Mouse (Mus musculus): ENCODE measurements around the gene Crebl2. TPM values are rescaled to one million over a fixed set of nuclear protein-coding genes. Genes with fewer than 3 reads are reported as not detected.

The Crebl2 gene
- polyA plus RNA-seq, 1 experiment from 2014 or later = 3.8 TPM

DNA sequence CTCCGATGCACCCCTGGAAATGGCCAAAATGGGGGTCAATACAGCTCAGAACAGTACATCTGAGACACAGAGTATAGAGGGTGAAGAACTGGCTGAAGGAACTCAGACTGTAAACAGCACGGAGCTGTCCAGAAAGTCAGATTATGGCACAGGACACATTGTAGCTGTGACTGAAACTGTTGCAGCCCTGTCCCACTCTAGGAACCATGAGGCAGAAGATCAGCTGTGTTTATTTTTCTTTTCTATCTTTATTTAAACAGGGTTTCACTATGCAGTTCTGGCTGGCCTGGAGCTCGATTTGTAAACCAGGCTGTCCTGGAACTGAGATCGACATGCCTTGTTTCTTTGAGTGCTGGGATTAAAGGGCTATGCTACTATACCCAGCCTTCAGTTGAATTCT, 30.3 kb downstream of the Crebl2 start:
- no peak for ATAC-seq (replicated peaks)
- Histone ChIP-seq H3K4me3 (no peak overlapping the region), H3K27me3 (no peaks in the 10 kb centered on the region), H3K27ac (replicated peaks) (no peak overlapping the region), H3K4me2 (replicated peaks) (no peak overlapping the region), H3K4me1 (peaks cover 17% of the 10 kb centered on the region), H3K36me3 (peaks cover 7% of the 10 kb centered on the region; the same call in 1 of the 2 replicates), H3K9me3 (no peaks in the 10 kb centered on the region), H3K9ac (replicated peaks) (no peak overlapping the region)
- 87% methylated on average over 4 of the region's 4 CpGs for WGBS

DNA sequence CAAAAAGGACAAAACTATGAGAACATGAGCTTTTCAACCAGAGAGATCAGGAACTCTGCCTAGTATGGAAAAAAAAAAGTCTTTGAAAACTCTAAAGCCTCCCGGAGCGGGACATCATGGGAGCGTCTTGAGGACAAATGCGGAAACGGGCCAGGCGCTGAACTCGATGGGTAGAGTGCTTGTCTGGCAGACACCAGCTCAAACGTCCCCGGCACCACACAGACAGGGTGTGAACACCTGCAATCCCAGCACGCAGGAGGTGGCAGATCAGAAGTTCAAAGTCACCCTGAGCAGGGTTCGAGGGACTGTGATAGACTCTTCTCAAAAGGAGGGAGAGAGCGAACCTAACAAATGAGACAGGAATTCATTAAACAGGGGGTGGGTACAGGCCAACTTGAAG, 31.4 kb downstream of the Crebl2 start:
- Histone ChIP-seq H3K9me3 (no peaks in the 10 kb centered on the region), H3K4me3 (no peak overlapping the region), H3K27me3 (no peaks in the 10 kb centered on the region), H3K4me1 (peaks cover 17% of the 10 kb centered on the region), H3K27ac (replicated peaks) (no peak overlapping the region), H3K36me3 (peaks cover 11% of the 10 kb centered on the region; the same call in 1 of the 2 replicates), H3K4me2 (replicated peaks) (no peak overlapping the region), H3K9ac (replicated peaks) (no peak overlapping the region)
- 89% methylated on average over 12 of the region's 12 CpGs for WGBS
- no peak for ATAC-seq (replicated peaks)

DNA sequence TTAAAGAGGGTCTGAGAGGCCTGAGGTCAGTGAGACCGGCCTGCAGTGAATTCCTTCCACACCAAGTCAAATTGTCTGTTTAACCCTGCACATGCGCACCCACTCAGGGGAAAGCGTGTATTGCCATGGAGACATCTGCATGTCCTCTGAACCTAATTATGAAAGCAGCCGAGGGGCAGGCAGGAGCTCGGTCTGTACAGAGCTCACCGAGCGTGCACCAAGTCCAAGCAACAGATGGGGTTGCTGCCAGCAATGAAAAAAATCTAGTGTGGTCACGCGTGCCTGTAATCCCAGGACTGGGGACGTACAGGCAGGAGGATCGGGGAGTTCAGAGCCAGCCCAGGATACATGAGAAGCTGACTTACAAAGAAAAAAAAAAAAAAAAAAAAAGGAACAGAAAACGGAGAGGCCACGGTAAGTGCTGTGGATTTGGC, 32.7 kb downstream of the Crebl2 start:
- Histone ChIP-seq H3K9me3 (no peaks in the 10 kb centered on the region), H3K4me1 (peaks cover 17% of the 10 kb centered on the region), H3K27me3 (no peaks in the 10 kb centered on the region), H3K9ac (replicated peaks) (peak overlapping the region; percentile 38), H3K4me3 (peak overlapping the region; percentile 34), H3K27ac (replicated peaks) (peak overlapping the region; percentile 77), H3K36me3 (peaks cover 21% of the 10 kb centered on the region), H3K4me2 (replicated peaks) (peak overlapping the region; percentile 48)
- peak; percentile 77 for ATAC-seq (replicated peaks)
- 8% methylated on average over 13 of the region's 13 CpGs for WGBS

DNA sequence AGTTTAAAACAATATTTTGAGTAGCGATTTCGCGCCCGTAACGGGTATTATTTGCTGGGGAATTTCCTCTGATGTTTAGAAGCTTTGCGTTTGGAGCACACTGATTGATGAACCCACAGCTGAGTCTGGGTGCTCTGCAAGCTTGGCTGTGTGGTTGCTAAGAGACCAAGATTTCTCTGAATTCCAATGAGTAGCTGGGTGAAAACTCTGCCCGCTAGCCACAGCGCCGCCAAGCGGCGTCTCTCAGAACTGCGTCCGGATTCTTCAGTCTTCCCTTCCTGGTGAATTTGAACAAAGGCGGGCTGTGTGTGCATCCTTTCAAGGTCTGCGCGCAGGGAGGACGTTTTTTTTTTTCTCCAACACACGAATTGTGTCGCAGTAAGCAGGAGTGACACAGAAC, 33.2 kb downstream of the Crebl2 start:
- Histone ChIP-seq H3K9me3 (no peaks in the 10 kb centered on the region), H3K36me3 (peaks cover 26% of the 10 kb centered on the region), H3K4me2 (replicated peaks) (peak overlapping the region; percentile 48), H3K27ac (replicated peaks) (peak overlapping the region; percentile 77), H3K27me3 (no peaks in the 10 kb centered on the region), H3K9ac (replicated peaks) (peak overlapping the region; percentile 38), H3K4me3 (peak overlapping the region; percentile 34), H3K4me1 (peaks cover 17% of the 10 kb centered on the region)
- under 1% methylated on average over 19 of the region's 19 CpGs for WGBS
- peak; percentile 94 for ATAC-seq (replicated peaks)

DNA sequence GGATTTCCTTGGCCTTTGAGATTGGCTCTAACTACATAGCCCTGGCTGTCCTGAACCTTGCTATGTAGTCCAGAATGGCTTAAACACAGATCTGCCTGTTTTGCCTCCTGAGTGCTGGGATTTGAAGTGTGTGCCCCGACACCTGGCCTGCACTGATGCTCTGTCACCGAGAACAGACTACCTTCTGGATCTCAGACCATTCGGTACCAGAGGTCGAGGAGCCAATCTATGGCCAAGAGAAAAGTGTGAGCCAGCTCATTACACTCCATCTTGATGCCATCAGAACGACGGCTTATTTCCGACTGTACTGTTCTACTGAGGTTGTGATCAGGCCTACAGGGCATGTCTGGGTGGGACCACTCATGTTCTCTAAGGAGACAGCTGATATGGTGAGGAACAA, 36.2 kb downstream of the Crebl2 start:
- Histone ChIP-seq H3K27me3 (no peaks in the 10 kb centered on the region), H3K9ac (replicated peaks) (no peak overlapping the region), H3K4me1 (peaks cover 17% of the 10 kb centered on the region), H3K36me3 (peaks cover 49% of the 10 kb centered on the region), H3K9me3 (no peaks in the 10 kb centered on the region), H3K4me2 (replicated peaks) (no peak overlapping the region), H3K27ac (replicated peaks) (no peak overlapping the region), H3K4me3 (no peak overlapping the region)
- ATAC-seq (replicated peaks) = no peak
- 96% methylated on average over 7 of the region's 7 CpGs for WGBS

DNA sequence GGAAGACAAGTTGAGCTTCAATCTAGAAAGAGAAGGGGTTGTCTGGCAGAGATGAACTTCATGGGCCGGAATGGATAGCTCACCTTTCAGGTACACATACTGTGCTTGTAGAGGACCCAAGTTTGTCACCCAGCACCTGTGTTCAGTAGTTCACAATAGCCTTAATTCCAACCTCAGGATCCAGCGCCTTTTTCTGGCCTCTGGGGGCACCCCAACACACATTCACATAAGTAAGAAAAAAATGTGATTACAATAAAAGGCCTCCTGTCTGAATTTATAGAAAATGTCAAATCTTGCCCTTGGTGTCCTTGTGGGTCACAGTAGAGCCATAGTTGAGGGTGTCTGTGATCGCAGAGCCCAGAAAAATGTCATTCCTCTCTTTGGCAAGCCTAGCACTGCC, 37.4 kb downstream of the Crebl2 start:
- no peak overlapping the region for H3K9ac ChIP-seq (replicated peaks)
- H3K27me3 ChIP-seq = no peaks in the 10 kb centered on the region
- ATAC-seq (replicated peaks) = no peak
- no peaks in the 10 kb centered on the region for H3K9me3 ChIP-seq
- H3K27ac ChIP-seq (replicated peaks) = no peak overlapping the region
- 90% methylated on average over 3 of the region's 3 CpGs for whole genome bisulfite sequencing
- no peak overlapping the region for H3K4me3 ChIP-seq
- peaks cover 49% of the 10 kb centered on the region for H3K36me3 ChIP-seq
- H3K4me1 ChIP-seq = peaks cover 10% of the 10 kb centered on the region
- no peak overlapping the region for H3K4me2 ChIP-seq (replicated peaks)

DNA sequence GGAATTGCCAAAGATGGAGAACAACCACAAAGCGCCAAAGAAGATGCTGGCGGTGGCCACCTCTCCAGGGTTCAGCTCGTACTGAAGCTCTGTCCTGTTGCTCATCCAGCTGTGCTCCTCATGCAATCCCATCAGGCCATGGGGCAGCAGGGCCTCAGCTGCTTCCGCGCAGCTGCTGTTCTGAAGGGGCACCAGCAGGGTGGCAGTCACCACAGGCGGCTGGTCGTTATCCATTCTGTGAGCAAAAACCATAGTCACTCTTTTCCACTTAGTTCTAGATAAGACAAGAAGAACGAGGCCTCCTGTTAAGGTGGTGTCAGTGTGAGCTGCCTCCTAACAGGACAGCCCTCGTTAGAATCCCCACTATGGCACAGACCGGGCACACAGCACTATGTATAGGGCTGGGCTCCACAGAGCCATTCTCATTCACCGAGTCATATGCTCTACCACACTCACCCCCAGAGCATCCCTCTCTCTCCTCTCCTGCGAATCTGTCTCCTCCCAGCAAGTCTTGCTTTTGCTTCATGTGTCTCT, 40.3 kb downstream of the Crebl2 start:
- no peak overlapping the region for H3K9ac ChIP-seq (replicated peaks)

DNA sequence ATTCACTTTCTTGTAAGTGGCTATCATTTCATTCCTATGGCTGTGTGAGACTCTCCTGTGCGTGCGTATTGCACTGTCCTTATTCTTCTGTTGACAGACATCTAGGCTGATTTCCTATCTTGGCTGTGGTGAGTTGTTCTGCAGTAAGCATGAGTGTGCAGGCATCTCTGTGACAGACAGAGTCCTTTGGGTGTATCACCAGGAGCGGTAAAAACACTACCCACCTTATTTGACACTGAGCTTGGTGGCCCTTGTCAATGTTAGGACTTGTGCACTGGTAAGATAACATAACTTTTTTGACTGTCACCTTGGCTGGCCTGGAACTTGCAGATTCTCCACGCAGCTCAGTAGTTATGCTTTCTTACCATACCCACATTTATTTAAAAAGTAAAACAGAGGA, 40.9 kb downstream of the Crebl2 start:
- Histone ChIP-seq H3K9me3 (no peaks in the 10 kb centered on the region), H3K27ac (replicated peaks) (no peak overlapping the region), H3K4me3 (no peak overlapping the region), H3K27me3 (no peaks in the 10 kb centered on the region), H3K4me2 (replicated peaks) (no peak overlapping the region), H3K36me3 (peaks cover 54% of the 10 kb centered on the region), H3K9ac (replicated peaks) (no peak overlapping the region), H3K4me1 (no peaks in the 10 kb centered on the region)
- WGBS = 93% methylated on average over 4 of the region's 4 CpGs
- no peak for ATAC-seq (replicated peaks)

More for the DNA sequence above, 40.3 kb downstream of the Crebl2 start:
- Histone ChIP-seq H3K36me3 (peaks cover 55% of the 10 kb centered on the region), H3K27me3 (no peaks in the 10 kb centered on the region), H3K27ac (replicated peaks) (no peak overlapping the region), H3K4me1 (no peaks in the 10 kb centered on the region), H3K4me2 (replicated peaks) (no peak overlapping the region), H3K4me3 (no peak overlapping the region), H3K9me3 (no peaks in the 10 kb centered on the region)
- no peak for ATAC-seq (replicated peaks)
- WGBS = 88% methylated on average over 12 of the region's 12 CpGs

DNA sequence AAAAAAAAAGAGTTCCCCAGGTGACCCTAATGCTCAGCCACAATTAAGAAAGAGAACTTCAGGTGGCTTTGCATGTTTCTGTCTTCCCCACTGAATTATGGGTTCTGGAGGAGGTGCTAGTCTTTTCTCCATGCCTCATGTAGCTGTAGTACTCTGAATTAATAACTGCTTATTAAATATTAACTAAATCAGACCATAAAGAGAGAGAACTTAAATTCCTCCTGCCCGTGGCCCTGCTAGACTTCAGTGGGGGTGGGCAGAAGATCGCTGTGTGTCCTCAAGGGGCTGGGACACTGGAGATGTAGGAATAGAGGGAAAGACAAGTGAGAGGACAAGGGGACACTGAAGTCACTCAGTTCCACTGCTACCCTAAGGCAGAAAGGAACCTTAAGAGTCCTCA, 42.3 kb downstream of the Crebl2 start:
- H3K4me2 ChIP-seq (replicated peaks) = no peak overlapping the region
- 95% methylated on average over 2 of the region's 2 CpGs for WGBS
- no peak overlapping the region for H3K9ac ChIP-seq (replicated peaks)
- H3K4me3 ChIP-seq = no peak overlapping the region
- no peaks in the 10 kb centered on the region for H3K27me3 ChIP-seq
- peaks cover 46% of the 10 kb centered on the region for H3K36me3 ChIP-seq
- H3K27ac ChIP-seq (replicated peaks) = no peak overlapping the region
- no peaks in the 10 kb centered on the region for H3K4me1 ChIP-seq
- no peak for ATAC-seq (replicated peaks)
- H3K9me3 ChIP-seq = no peaks in the 10 kb centered on the region

DNA sequence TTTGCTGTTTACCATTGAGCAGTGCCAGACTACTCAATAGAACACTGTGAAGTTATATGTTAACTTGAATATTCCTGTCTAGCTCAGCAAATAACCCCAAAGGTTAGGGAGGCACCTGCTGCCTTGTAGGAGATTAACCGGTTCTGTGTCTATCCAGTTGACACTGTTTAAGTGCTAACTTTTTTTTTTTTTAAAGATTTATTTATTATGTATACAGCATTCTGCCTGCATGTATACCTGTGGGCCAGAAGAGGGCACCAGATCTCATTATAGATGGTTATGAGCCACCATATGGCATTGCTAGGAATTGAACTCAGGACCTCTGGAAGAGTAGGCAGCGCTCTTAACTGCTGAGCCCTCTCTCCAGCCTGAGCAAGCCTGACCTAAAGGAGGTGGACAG, 43.1 kb downstream of the Crebl2 start:
- ATAC-seq (replicated peaks) = no peak
- Histone ChIP-seq H3K9ac (replicated peaks) (no peak overlapping the region), H3K9me3 (no peaks in the 10 kb centered on the region), H3K4me2 (replicated peaks) (no peak overlapping the region), H3K4me1 (no peaks in the 10 kb centered on the region), H3K36me3 (peaks cover 38% of the 10 kb centered on the region), H3K27ac (replicated peaks) (no peak overlapping the region), H3K27me3 (no peaks in the 10 kb centered on the region), H3K4me3 (no peak overlapping the region)
- WGBS = 87% methylated on average over 2 of the region's 2 CpGs

DNA sequence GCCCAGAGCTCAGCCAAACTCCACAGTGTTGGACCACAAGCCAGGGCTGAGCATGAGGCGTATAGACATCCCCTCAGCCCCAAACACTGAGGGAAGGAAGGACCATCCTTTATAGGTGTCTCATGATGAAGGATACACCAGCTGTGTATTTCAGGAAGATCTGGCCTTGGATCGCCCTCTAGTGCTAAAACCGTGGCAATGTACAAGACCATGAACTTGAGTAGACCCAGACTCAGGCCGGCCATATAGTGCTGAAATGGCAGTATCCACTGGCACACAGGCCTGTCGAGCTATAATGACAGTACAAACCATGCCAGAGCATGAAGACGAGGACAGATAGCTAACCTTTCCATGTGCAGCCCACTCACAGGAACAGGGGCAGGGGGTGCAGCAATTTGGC, 46.8 kb downstream of the Crebl2 start:
- Histone ChIP-seq H3K4me1 (peaks cover 22% of the 10 kb centered on the region), H3K4me3 (no peak overlapping the region), H3K36me3 (0 out of 2 replicates have a peak, but pooled peaks cover 9% of the 10 kb centered on the region), H3K27me3 (no peaks in the 10 kb centered on the region), H3K27ac (replicated peaks) (no peak overlapping the region), H3K9me3 (no peaks in the 10 kb centered on the region), H3K9ac (replicated peaks) (no peak overlapping the region), H3K4me2 (replicated peaks) (no peak overlapping the region)
- ATAC-seq (replicated peaks) = no peak
- WGBS = 77% methylated on average over 6 of the region's 6 CpGs

DNA sequence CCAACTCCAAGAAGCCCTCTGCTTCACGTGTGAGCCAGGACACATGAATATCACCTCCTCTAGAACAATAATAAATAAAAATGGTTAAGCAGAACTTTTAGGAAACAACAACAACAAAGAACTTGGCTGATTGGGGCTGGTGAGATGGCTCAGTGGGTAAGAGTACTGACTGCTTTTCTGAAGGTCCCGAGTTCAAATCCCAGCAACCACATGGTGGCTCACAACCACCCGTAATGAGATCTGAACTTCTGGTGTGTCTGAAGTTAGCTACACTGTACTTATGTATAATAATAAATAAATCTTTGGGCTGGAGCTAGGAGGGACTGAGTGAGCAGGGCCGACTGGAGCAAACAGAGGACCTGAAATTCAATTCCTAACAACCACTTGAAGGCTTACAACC, 47.3 kb downstream of the Crebl2 start:
- WGBS = 98% methylated on average over 4 of the region's 4 CpGs
- no peaks in the 10 kb centered on the region for H3K27me3 ChIP-seq
- no peak for ATAC-seq (replicated peaks)

DNA sequence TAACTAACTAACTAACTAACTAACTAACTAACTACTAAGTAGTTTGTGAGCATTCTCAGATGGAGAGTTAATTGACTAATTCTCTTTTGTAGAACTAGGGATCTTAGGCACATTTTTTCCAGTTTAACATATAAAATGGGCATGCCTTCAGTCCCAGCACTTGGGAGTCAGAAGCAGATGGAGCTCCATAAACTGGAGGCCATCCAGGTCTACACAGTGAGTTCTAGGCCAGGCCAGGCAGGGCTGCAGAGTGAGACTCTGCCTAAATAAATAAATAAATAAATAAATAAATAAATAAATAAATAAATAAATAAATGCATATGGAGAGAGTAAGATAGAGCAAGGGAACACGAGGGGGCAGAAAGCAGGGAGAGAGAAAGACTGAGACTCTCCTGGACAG, 47.9 kb downstream of the Crebl2 start:
- no peak for ATAC-seq (replicated peaks)
- no peak overlapping the region for H3K27ac ChIP-seq (replicated peaks)
- H3K4me2 ChIP-seq (replicated peaks) = no peak overlapping the region
- WGBS = 71% methylated on average over 1 of the region's 1 CpGs
- H3K4me1 ChIP-seq = peaks cover 22% of the 10 kb centered on the region
- no peaks in the 10 kb centered on the region for H3K27me3 ChIP-seq
- no peaks in the 10 kb centered on the region for H3K9me3 ChIP-seq
- H3K9ac ChIP-seq (replicated peaks) = no peak overlapping the region
- H3K4me3 ChIP-seq = no peak overlapping the region
- H3K36me3 ChIP-seq = peaks cover 15% of the 10 kb centered on the region; the same call in 1 of the 2 replicates

More for the DNA sequence above, 47.3 kb downstream of the Crebl2 start:
- no peak overlapping the region for H3K4me2 ChIP-seq (replicated peaks)
- peaks cover 22% of the 10 kb centered on the region for H3K4me1 ChIP-seq
- H3K4me3 ChIP-seq = no peak overlapping the region
- H3K9ac ChIP-seq (replicated peaks) = no peak overlapping the region
- H3K36me3 ChIP-seq = peaks cover 14% of the 10 kb centered on the region; the same call in 1 of the 2 replicates
- no peak overlapping the region for H3K27ac ChIP-seq (replicated peaks)
- no peaks in the 10 kb centered on the region for H3K9me3 ChIP-seq

Data from forebrain, embryonic 15.5 days (tissue).